Mouse (Mus musculus): Measurements from ENCODE around the gene 9530053A07Rik. TPM values are rescaled to one million over a fixed set of nuclear protein-coding genes. Genes with fewer than 3 reads are reported as not detected.
A peak's percentile ranks its signal among the peaks of the same experiment; 100 is the strongest.
"Not testable (repeated sequence)": the region's sequence is repeated elsewhere in the genome, so short reads cannot be mapped to it uniquely, and the experiment has no call there.

The 9530053A07Rik gene
- total and polyA plus RNA-seq, 2 experiments from 2014 or later: 0.01 TPM; not detected in 1

- no peaks in the 10 kb centered on the region for H3K9me3 ChIP-seq (replicated peaks; ENCODE audit: control insufficient read depth, low read length)
- 55% methylated on average over 5 of the region's 5 CpGs for WGBS
- peak; percentile 7 for DNase-seq (ENCODE audit: low spot score)
Observed at GRCm38 (mm10) chr7:28137613-28138012, 8.3 kb downstream of the 9530053A07Rik start.

GRCm38 (mm10) chr7:28148263-28148662 is 19.0 kb downstream of the 9530053A07Rik start:
- H3K27me3 ChIP-seq (ENCODE audit: control insufficient read depth, insufficient read depth, low read length): 0 out of 2 replicates have a peak, but pooled peaks cover 8% of the 10 kb centered on the region
- no peak overlapping the region for H3K9ac ChIP-seq (replicated peaks; ENCODE audit: low read depth, low read length)
- H3K9me3 ChIP-seq (replicated peaks; ENCODE audit: control insufficient read depth, low read length): peaks cover 3% of the 10 kb centered on the region; the same call in 1 of the 2 replicates
- TF ChIP-seq CTCF (IDR thresholded peaks at IDR 0.05; ENCODE audit: low read depth): peak; percentile 77
- no peak for TF ChIP-seq EP300 (IDR thresholded peaks at IDR 0.05; ENCODE audit: low read depth)
- H3K36me3 ChIP-seq (replicated peaks; ENCODE audit: control insufficient read depth, insufficient read depth, low read length): no peaks in the 10 kb centered on the region
- ATAC-seq (ENCODE audit: insufficient read depth, low read depth) (no peak), DNase-seq (ENCODE audit: low spot score) (peak; percentile 20)
- H3K4me1 ChIP-seq (ENCODE audit: control insufficient read depth, insufficient read depth): no peaks in the 10 kb centered on the region
- no peak overlapping the region for H3K27ac ChIP-seq (ENCODE audit: low read depth)
- 16% methylated on average over 3 of the region's 3 CpGs for WGBS
- H3K4me2 ChIP-seq (ENCODE audit: low read depth, low read length): no peak overlapping the region
- H3K4me3 ChIP-seq (ENCODE audit: low read depth, low read length): no peak overlapping the region

More at GRCm38 (mm10) chr7:28137613-28138012, 8.3 kb downstream of the 9530053A07Rik start:
- no peak overlapping the region for H3K27ac ChIP-seq (ENCODE audit: low read depth)
- H3K4me2 ChIP-seq (ENCODE audit: low read depth, low read length): no peak overlapping the region
- no peaks in the 10 kb centered on the region for H3K27me3 ChIP-seq (ENCODE audit: control insufficient read depth, insufficient read depth, low read length)
- no peak for ATAC-seq (ENCODE audit: insufficient read depth, low read depth)
- H3K4me1 ChIP-seq (ENCODE audit: control insufficient read depth, insufficient read depth): no peaks in the 10 kb centered on the region
- TF ChIP-seq CTCF (IDR thresholded peaks at IDR 0.05; ENCODE audit: low read depth): peak; percentile 56
- TF ChIP-seq EP300 (IDR thresholded peaks at IDR 0.05; ENCODE audit: low read depth): no peak
- H3K9ac ChIP-seq (replicated peaks; ENCODE audit: low read depth, low read length): no peak overlapping the region
- H3K4me3 ChIP-seq (ENCODE audit: low read depth, low read length): no peak overlapping the region
- no peaks in the 10 kb centered on the region for H3K36me3 ChIP-seq (replicated peaks; ENCODE audit: control insufficient read depth, insufficient read depth, low read length)

- no peaks in the 10 kb centered on the region for H3K9me3 ChIP-seq (replicated peaks; ENCODE audit: control insufficient read depth, low read length)
- H3K9ac ChIP-seq (replicated peaks; ENCODE audit: low read depth, low read length): no peak overlapping the region
- H3K4me3 ChIP-seq (ENCODE audit: low read depth, low read length): no peak overlapping the region
- ATAC-seq (ENCODE audit: insufficient read depth, low read depth): no peak
- H3K36me3 ChIP-seq (replicated peaks; ENCODE audit: control insufficient read depth, insufficient read depth, low read length): no peaks in the 10 kb centered on the region
- 0 out of 2 replicates have a peak, but pooled peaks cover 8% of the 10 kb centered on the region for H3K27me3 ChIP-seq (ENCODE audit: control insufficient read depth, insufficient read depth, low read length)
- 82% methylated on average over 1 of the region's 1 CpGs for WGBS
- H3K4me2 ChIP-seq (ENCODE audit: low read depth, low read length): no peak overlapping the region
- H3K4me1 ChIP-seq (ENCODE audit: control insufficient read depth, insufficient read depth): no peaks in the 10 kb centered on the region
- TF ChIP-seq CTCF (IDR thresholded peaks at IDR 0.05; ENCODE audit: low read depth): no peak
- no peak for TF ChIP-seq EP300 (IDR thresholded peaks at IDR 0.05; ENCODE audit: low read depth)
- DNase-seq (ENCODE audit: low spot score): no peak
- H3K27ac ChIP-seq (ENCODE audit: low read depth): no peak overlapping the region
Observed at GRCm38 (mm10) chr7:28149841-28150240, 20.6 kb downstream of the 9530053A07Rik start.

GRCm38 (mm10) chr7:28151584-28152221 is 22.4 kb downstream of the 9530053A07Rik start:
- H3K27me3 ChIP-seq (ENCODE audit: control insufficient read depth, insufficient read depth, low read length): 0 out of 2 replicates have a peak, but pooled peaks cover 8% of the 10 kb centered on the region
- no peaks in the 10 kb centered on the region for H3K4me1 ChIP-seq (ENCODE audit: control insufficient read depth, insufficient read depth)
- no peaks in the 10 kb centered on the region for H3K36me3 ChIP-seq (replicated peaks; ENCODE audit: control insufficient read depth, insufficient read depth, low read length)
- DNase-seq (ENCODE audit: low spot score) (peak; percentile 5), ATAC-seq (ENCODE audit: insufficient read depth, low read depth) (no peak)
- no peak overlapping the region for H3K4me3 ChIP-seq (ENCODE audit: low read depth, low read length)
- 11% methylated on average over 13 of the region's 13 CpGs for WGBS
- no peaks in the 10 kb centered on the region for H3K9me3 ChIP-seq (replicated peaks; ENCODE audit: control insufficient read depth, low read length)
- TF ChIP-seq CTCF (IDR thresholded peaks at IDR 0.05; ENCODE audit: low read depth) (peak; percentile 47), EP300 (IDR thresholded peaks at IDR 0.05; ENCODE audit: low read depth) (no peak)
- no peak overlapping the region for H3K9ac ChIP-seq (replicated peaks; ENCODE audit: low read depth, low read length)
- H3K27ac ChIP-seq (ENCODE audit: low read depth): no peak overlapping the region
- H3K4me2 ChIP-seq (ENCODE audit: low read depth, low read length): no peak overlapping the region

- H3K9me3 ChIP-seq (replicated peaks; ENCODE audit: control insufficient read depth, low read length); ATAC-seq (ENCODE audit: insufficient read depth, low read depth); H3K4me2 ChIP-seq (ENCODE audit: low read depth, low read length); H3K36me3 ChIP-seq (replicated peaks; ENCODE audit: control insufficient read depth, insufficient read depth, low read length); DNase-seq (ENCODE audit: low spot score); H3K4me3 ChIP-seq (ENCODE audit: low read depth, low read length); H3K27me3 ChIP-seq (ENCODE audit: control insufficient read depth, insufficient read depth, low read length); H3K27ac ChIP-seq (ENCODE audit: low read depth); H3K4me1 ChIP-seq (ENCODE audit: control insufficient read depth, insufficient read depth); H3K9ac ChIP-seq (replicated peaks; ENCODE audit: low read depth, low read length): not testable (repeated sequence)
- 39% methylated on average over 5 of the region's 5 CpGs for WGBS
Observed at GRCm38 (mm10) chr7:28153595-28153994, 24.3 kb downstream of the 9530053A07Rik start.

- 26% methylated on average over 6 of the region's 6 CpGs for WGBS
- Histone ChIP-seq H3K36me3 (replicated peaks; ENCODE audit: control insufficient read depth, insufficient read depth, low read length) (no peaks in the 10 kb centered on the region), H3K27ac (ENCODE audit: low read depth) (no peak overlapping the region), H3K4me3 (ENCODE audit: low read depth, low read length) (no peak overlapping the region), H3K4me1 (ENCODE audit: control insufficient read depth, insufficient read depth) (no peaks in the 10 kb centered on the region), H3K27me3 (ENCODE audit: control insufficient read depth, insufficient read depth, low read length) (no peaks in the 10 kb centered on the region), H3K9ac (replicated peaks; ENCODE audit: low read depth, low read length) (no peak overlapping the region), H3K9me3 (replicated peaks; ENCODE audit: control insufficient read depth, low read length) (no peaks in the 10 kb centered on the region), H3K4me2 (ENCODE audit: low read depth, low read length) (no peak overlapping the region)
- TF ChIP-seq EP300 (IDR thresholded peaks at IDR 0.05; ENCODE audit: low read depth) (no peak), CTCF (IDR thresholded peaks at IDR 0.05; ENCODE audit: low read depth) (no peak)
- ATAC-seq (ENCODE audit: insufficient read depth, low read depth) (no peak), DNase-seq (ENCODE audit: low spot score) (no peak)
Observed at GRCm38 (mm10) chr7:28159292-28159691, 30.0 kb downstream of the 9530053A07Rik start.
